Mouse (Mus musculus): ENCODE results near the gene Aacs. TPM values are rescaled to one million over a fixed set of nuclear protein-coding genes. Genes with fewer than 3 reads are reported as not detected.

Aacs gene
- total and polyA plus RNA-seq, 3 experiments: 32.8 to 79.5 TPM; not detected in 1

- TF ChIP-seq MAFK (IDR thresholded peaks at IDR 0.05; ENCODE audit: borderline replicate concordance, low read depth, low read length) (peak; percentile 19; the same call in 1 of the 2 replicates), EP300 (IDR thresholded peaks at IDR 0.05; ENCODE audit: low read depth in 1 of 2, low read length in 2 of 2) (peak; percentile 48 to 51; a peak in 3 of 4 replicates), HCFC1 (IDR thresholded peaks at IDR 0.05; ENCODE audit: low read depth, low read length) (peak; percentile 26; the same call in 1 of the 2 replicates), RCOR1 (IDR thresholded peaks at IDR 0.05; ENCODE audit: low read depth, low read length) (0 out of 2 replicates have a peak, but pooled peaks have one; percentile 48), ZNF384 (IDR thresholded peaks at IDR 0.05; ENCODE audit: low read depth, low read length) (peak; percentile 94), MXI1 (IDR thresholded peaks at IDR 0.05; ENCODE audit: low read depth, low read length) (peak; percentile 41; the same call in 1 of the 2 replicates), SIN3A (IDR thresholded peaks at IDR 0.05; ENCODE audit: low read length) (0 out of 2 replicates have a peak, but pooled peaks have one; percentile 37), POLR2AphosphoS2 (IDR thresholded peaks at IDR 0.05; ENCODE audit: low read length) (no peak), RAD21 (IDR thresholded peaks at IDR 0.05; ENCODE audit: low read depth, low read length) (no peak), GATA1 (IDR thresholded peaks at IDR 0.05; ENCODE audit: low read depth, low read length) (0 out of 2 replicates have a peak, but pooled peaks have one; percentile 18), ETS1 (IDR thresholded peaks at IDR 0.05; ENCODE audit: low read depth, low read length) (peak; percentile 43; the same call in 1 of the 2 replicates), ELF1 (IDR thresholded peaks at IDR 0.05; ENCODE audit: low read depth, low read length) (peak; percentile 49; the same call in 1 of the 2 replicates), TBP (IDR thresholded peaks at IDR 0.05; ENCODE audit: low read depth, low read length) (peak; percentile 90), BHLHE40 (IDR thresholded peaks at IDR 0.05; ENCODE audit: borderline replicate concordance, low read depth, low read length) (no peak; the same call in 1 of the 2 replicates)
- Histone ChIP-seq H3K27ac (ENCODE audit: control insufficient read depth, low read depth, low read length) (peak overlapping the region; percentile 61), H3K4me3 (ENCODE audit: control insufficient read depth in 1 of 2, insufficient read depth in 1 of 2, low read depth in 2 of 2, low read length in 2 of 2) (no peak overlapping the region), H3K4me1 (ENCODE audit: control insufficient read depth in 1 of 2, insufficient read depth in 2 of 2, low read length in 2 of 2) (peaks cover 3 to 18% of the 10 kb centered on the region in 2 experiments), H3K9me3 (replicated peaks; ENCODE audit: insufficient read depth, low read length) (no peaks in the 10 kb centered on the region), H3K36me3 (ENCODE audit: control insufficient read depth in 1 of 2, insufficient read depth in 2 of 2, low read length in 2 of 2) (peaks cover 3 to 11% of the 10 kb centered on the region in 2 experiments; a peak in 3 of 4 replicates), H3K79me2 (ENCODE audit: control insufficient read depth, insufficient read depth, low read length, poor library complexity) (peaks cover 3% of the 10 kb centered on the region), H3K27me3 (ENCODE audit: control insufficient read depth in 1 of 2, insufficient read depth in 2 of 2, low read length in 2 of 2) (no peaks in the 10 kb centered on the region), H3K9ac (ENCODE audit: control insufficient read depth, low read depth, low read length, poor library complexity, severe bottlenecking) (no peak overlapping the region)
- peak; percentile 82 for DNase-seq (ENCODE audit: low read depth, low spot score)
Observed at GRCm38 (mm10) chr5:125483712-125484611, 8.3 kb downstream of the Aacs start.

- H3K36me3 ChIP-seq (ENCODE audit: control insufficient read depth in 1 of 2, insufficient read depth in 2 of 2, low read length in 2 of 2): peaks cover 4 to 11% of the 10 kb centered on the region in 2 experiments; a peak in 3 of 4 replicates
- no peak overlapping the region for H3K4me3 ChIP-seq (ENCODE audit: control insufficient read depth in 1 of 2, insufficient read depth in 1 of 2, low read depth in 2 of 2, low read length in 2 of 2)
- no peaks in the 10 kb centered on the region for H3K9me3 ChIP-seq (replicated peaks; ENCODE audit: insufficient read depth, low read length)
- no peak for DNase-seq (ENCODE audit: low read depth, low spot score)
- H3K27me3 ChIP-seq (ENCODE audit: control insufficient read depth in 1 of 2, insufficient read depth in 2 of 2, low read length in 2 of 2): no peaks in the 10 kb centered on the region
- peaks cover 3 to 18% of the 10 kb centered on the region in 2 experiments for H3K4me1 ChIP-seq (ENCODE audit: control insufficient read depth in 1 of 2, insufficient read depth in 2 of 2, low read length in 2 of 2)
- H3K27ac ChIP-seq (ENCODE audit: control insufficient read depth, low read depth, low read length): no peak overlapping the region
- H3K9ac ChIP-seq (ENCODE audit: control insufficient read depth, low read depth, low read length, poor library complexity, severe bottlenecking): no peak overlapping the region
- H3K79me2 ChIP-seq (ENCODE audit: control insufficient read depth, insufficient read depth, low read length, poor library complexity): no peaks in the 10 kb centered on the region; the same call in none of the 2 replicates
- 0 out of 2 replicates have a peak, but pooled peaks have one; percentile 25 for TF ChIP-seq ZNF384 (IDR thresholded peaks at IDR 0.05; ENCODE audit: low read depth, low read length)
- TF ChIP-seq MXI1 (IDR thresholded peaks at IDR 0.05; ENCODE audit: low read depth, low read length): no peak
Observed at GRCm38 (mm10) chr5:125485031-125485778, 9.6 kb downstream of the Aacs start.
